ENCODE assay signal across 8 mouse cellular contexts in genomic region chr8:116364172-116364571, GRCm38 (mm10).
A peak's percentile ranks its signal among the peaks of the same experiment; 100 is the strongest.
DNase-seq lines count a peak whose midpoint lies in the region.

No protein-coding gene starts in this region.

- DNase-seq in adrenal gland, postnatal 10 days = peak; percentile 30
- no peak for DNase-seq in adrenal gland, adult 2 months
- peak; percentile 14 to 20 for DNase-seq in left cerebral cortex, postnatal 14 days (ENCODE audit: low spot score in 2 of 2)
- DNase-seq in left cerebral cortex, adult 9 months (ENCODE audit: low spot score in 2 of 2) = no peak
- peak; percentile 51 to 55 for DNase-seq in cerebellum, postnatal 10 days
- DNase-seq in kidney, postnatal 25 days = peak; percentile 57 to 72
- DNase-seq in layer of hippocampus, adult 11-12 months (ENCODE audit: low spot score) = no peak
- DNase-seq in MN1 (ENCODE audit: low spot score) = no peak

- intact Hi-C loops in left cerebral cortex, postnatal 14 days (cut with DNase I) = loop anchor here (10.0 kb wide), 1 partner anchor 1909 kb away; no protein-coding TSS in a partner anchor

Comparison
In these comparisons a context has a peak if more than half of its experiments do, and no peak if none do; other contexts are left out.
1. DNase-seq: peak in adrenal gland, postnatal 10 days (single experiment), left cerebral cortex, postnatal 14 days (2 of 2), cerebellum, postnatal 10 days (2 of 2) and kidney, postnatal 25 days (2 of 2); none in adrenal gland, adult 2 months (single experiment), left cerebral cortex, adult 9 months (0 of 2), layer of hippocampus, adult 11-12 months (single experiment) and MN1 (single experiment).